Mouse (Mus musculus): ENCODE data around the gene Tjp1. TPM values are rescaled to one million over a fixed set of nuclear protein-coding genes. Genes with fewer than 3 reads are reported as not detected.

The Tjp1 gene
- total RNA-seq, 2 experiments from 2014 or later = 147 to 148 TPM

GRCm38 (mm10) chr7:65401622-65402021 lies 126.0 kb downstream of the Tjp1 start:
- intact Hi-C loops (cut with DNase I) = no loop called here
- no peak for DNase-seq (ENCODE audit: low spot score in 2 of 2)

- intact Hi-C loops (cut with DNase I) = no loop called here
- DNase-seq (ENCODE audit: low spot score in 2 of 2) = no peak
These were observed 131.7 kb downstream of the Tjp1 start for GRCm38 (mm10) chr7:65395891-65396290.

GRCm38 (mm10) chr7:65395166-65395565 lies 132.4 kb downstream of the Tjp1 start:
- no peak for DNase-seq (ENCODE audit: low spot score in 2 of 2)
- intact Hi-C loops (cut with DNase I) = no loop called here

DNA sequence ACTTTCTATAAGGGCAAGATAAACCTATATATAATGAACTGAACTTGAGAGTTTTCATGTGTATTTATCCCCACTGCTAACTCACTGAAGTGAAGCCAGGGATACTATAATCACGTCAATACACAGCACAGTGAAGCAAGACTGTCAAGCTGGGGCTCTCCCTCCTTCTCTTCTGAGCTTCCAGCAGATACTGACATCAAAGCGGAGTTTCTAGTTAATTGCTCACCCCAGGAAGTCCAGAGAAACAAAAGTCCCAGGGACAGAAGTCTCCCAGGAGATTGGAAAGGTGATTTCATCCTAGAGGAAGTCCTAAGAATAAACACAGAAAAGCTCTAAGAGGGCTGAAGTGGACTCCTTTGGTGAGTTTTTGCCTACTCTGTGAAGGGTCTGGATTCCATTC lies 132.9 kb downstream of the Tjp1 start:
- no peak for DNase-seq (ENCODE audit: low spot score in 2 of 2)
- intact Hi-C loops (cut with DNase I) = no loop called here

- DNase-seq (ENCODE audit: low spot score in 2 of 2) = no peak
- intact Hi-C loops (cut with DNase I) = no loop called here
These were observed 133.7 kb downstream of the Tjp1 start for GRCm38 (mm10) chr7:65393704-65394452.

DNA sequence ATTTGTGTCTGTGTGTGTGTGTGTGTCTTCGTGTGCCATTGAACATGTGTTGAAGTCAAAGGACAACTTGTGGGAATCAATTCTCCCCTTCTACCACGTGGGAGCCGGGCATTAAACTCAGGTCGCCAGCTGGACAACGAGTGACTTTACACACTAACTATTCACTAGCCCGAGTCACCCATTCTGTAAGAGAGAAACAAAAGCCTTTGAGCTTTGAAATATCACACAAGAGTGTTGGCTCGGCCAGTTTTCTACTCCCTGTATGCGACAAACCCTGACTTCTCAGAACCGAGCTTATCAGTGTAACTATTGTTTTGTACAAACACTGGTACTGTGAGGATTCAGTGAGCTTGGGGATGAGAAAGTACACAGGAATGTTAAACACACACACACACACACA lies 134.6 kb downstream of the Tjp1 start:
- DNase-seq (ENCODE audit: low spot score in 2 of 2) = no peak
- intact Hi-C loops (cut with DNase I) = no loop called here

GRCm38 (mm10) chr7:65389539-65389938 lies 138.0 kb downstream of the Tjp1 start:
- intact Hi-C loops (cut with DNase I) = no loop called here
- peak in 1 of 2 experiments; percentile 60 for DNase-seq (ENCODE audit: low spot score in 2 of 2)

DNA sequence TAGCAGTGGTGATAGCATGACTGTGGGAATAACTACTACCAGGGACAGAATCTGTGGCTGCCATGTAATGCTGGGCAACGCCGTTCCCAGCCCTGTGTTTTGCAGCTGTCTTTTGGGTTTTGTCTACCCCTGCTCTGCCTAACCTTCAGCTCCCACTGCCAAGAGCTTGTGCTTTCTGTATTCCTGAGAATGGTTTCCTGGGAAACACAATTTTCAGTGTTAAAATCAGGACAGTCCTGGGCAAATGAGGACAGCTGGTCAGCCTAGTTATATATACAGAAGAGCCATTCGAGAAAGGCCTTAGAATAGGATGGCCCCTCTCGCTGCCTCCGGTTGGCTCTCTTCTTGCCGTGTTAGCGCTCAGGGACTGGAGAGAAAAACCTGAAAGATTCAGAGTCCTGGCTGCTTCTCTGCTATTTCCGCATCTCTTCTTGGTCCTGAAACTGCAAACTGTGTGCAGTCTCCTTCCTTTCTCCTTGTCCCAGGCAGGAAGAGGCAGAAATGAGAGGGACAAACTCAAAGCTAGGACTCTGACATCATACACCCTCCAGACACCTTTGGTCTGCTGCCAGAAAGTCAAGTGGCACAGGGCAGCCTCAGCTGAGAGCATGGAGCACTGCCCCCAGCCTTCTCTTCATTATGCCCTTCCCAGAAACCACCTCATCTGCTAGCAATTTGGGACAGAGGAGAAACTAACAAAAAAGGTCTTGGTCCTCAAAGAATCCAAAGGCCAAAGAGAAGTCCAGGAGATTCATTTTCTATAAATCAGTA lies 139.2 kb downstream of the Tjp1 start:
- intact Hi-C loops (cut with DNase I) = no loop called here
- peak; percentile 32 to 78 for DNase-seq (ENCODE audit: low spot score in 2 of 2)

DNA sequence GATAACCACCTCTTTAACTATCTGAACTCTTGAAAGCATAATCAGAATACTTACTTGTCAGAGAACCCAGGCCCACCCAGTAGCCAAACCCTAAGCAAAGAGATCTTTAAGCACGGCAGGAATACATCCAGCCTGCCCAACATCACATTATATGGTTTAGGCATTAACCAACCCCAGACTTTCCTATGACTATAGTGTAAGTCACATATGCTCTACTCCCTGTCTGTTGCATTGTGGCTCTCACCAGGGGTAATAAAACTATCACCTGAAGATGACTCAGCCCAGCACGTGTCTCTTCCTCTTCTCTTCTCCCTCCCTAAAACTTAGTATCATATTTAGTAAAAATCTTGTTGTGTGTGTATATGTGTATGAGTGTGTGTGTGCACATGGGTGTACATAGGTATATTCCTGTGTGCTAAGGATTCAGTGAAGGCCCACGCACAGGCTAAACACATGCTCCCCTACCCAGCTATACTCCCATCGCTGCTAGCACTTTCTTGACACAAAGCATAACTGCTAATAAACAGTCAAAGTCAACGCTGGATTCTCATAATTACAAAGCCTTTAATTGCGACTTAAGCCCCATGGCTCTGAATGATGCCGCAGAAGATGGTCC lies 139.9 kb downstream of the Tjp1 start:
- intact Hi-C loops (cut with DNase I) = no loop called here
- no peak for DNase-seq (ENCODE audit: low spot score in 2 of 2)

DNA sequence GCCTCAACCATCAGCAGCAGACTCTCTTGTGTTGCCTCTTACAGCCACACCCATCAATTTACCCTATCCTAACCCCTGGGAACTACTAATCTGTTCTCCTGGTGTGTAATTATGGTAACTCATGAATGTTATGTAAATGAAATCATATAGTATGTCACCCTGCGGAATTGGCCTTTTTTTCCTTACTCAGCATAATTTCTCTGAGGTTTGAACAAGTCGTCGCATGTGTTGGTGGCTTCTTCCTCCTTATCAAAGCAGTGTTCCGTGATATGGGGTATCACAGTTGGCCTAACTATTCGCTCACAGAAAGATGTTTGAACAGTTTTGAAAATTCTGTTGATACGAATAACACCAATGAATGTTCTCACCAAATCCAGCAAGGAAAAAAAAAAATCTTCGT lies 142.8 kb downstream of the Tjp1 start:
- intact Hi-C loops (cut with DNase I) = no loop called here
- DNase-seq (ENCODE audit: low spot score in 2 of 2) = no peak

GRCm38 (mm10) chr7:65382515-65383283 lies 144.9 kb downstream of the Tjp1 start:
- peak in 1 of 2 experiments; percentile 56 for DNase-seq (ENCODE audit: low spot score in 2 of 2)
- intact Hi-C loops (cut with DNase I) = no loop called here

DNA sequence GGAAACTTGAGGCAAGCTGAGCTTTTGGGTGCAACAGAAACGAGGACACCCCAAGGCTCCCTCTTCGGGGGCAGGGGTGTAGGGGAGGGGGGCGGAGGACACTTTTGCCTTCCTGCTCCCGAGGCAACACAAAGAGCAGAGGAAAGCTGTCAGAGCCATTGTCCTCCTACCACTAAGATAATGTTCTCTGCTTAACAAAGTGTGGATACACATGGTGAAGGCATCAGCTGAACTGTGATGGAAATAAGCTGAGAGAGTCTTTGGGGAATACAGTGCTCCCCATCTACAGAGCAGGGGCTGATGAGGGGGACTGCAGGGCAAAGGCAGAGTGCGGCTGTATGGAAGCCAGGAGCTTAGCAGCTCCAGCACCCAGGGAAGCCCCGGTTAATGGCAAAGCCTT lies 145.7 kb downstream of the Tjp1 start:
- intact Hi-C loops (cut with DNase I) = no loop called here
- peak in 1 of 2 experiments; percentile 37 for DNase-seq (ENCODE audit: low spot score in 2 of 2)

DNA sequence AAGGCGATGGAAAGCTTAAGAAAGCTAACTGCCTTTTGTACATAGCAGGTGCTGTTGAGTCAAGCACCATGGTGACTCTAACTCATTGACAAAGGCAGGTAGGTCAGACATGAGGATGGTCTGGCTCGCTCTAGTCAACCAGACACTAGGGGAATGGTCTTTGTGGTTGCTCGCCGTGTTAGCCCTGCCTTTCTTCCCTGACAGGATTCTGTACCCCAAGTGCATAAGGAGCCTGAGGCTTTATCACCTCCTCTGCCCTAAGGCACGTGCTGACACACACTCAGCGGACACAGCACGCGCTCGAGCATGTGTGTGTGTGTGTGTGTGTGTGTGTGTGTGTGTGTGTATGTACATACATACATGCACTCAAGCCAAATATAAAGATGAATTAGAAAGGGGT lies 146.9 kb downstream of the Tjp1 start:
- intact Hi-C loops (cut with DNase I) = no loop called here
- DNase-seq (ENCODE audit: low spot score in 2 of 2) = no peak

DNA sequence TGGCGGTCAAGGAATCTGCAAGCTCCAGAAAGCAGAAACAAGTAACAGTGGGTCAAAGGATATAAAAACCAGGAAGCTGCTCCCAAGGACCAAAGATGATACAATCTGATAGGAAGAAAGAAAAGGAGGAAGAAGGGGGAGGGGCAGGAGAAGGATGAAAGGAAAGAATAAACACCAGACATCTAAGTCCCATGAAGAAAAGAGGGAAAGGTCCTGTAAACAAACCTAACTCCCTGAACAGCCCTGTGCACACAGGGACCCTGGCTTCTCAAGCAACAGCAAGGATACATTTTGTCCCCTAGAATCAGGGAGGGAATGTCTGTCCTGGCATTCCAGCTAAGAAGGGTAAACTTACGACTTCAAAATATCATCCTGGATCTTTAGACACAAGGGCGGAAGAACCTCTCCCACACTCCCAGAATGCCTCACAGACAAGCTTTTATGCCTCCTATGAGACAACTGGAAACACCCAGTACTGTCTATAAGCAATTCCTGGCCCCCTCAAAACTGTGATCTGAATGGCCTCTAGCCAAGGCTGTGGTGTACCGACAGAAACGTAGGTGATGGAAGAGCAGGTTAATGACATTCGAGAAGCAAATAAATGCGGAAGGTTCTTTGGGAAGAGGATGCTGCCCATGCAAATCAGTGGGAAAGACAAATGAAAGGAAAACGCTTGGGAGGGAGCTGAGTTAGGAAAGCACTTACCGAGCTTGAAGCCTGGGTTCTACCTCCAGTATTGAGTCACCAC lies 148.6 kb downstream of the Tjp1 start:
- no peak for DNase-seq (ENCODE audit: low spot score in 2 of 2)
- intact Hi-C loops (cut with DNase I) = no loop called here

DNA sequence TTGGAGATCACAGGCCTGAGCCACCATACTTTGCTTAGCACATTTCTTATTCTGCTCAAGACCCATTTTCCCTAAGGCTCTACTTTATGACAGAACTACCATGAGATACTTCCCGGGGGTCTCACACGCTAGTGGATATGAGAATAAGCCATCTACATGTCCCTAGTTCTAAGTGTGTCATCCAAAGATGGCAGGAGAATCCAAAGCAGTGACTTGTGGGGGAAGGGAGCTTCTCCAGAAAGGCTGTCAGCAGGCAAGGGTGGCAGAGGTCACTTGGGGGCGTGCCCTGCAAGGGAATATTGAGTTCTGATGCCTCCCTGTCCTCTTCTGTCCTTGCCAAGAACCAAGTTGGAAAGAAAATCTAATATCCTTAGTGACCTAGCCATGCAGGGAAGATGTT lies 150.1 kb downstream of the Tjp1 start:
- no peak for DNase-seq (ENCODE audit: low spot score in 2 of 2)
- intact Hi-C loops (cut with DNase I) = no loop called here

- no peak for DNase-seq (ENCODE audit: low spot score in 2 of 2)
- intact Hi-C loops (cut with DNase I) = no loop called here
These were observed 152.0 kb downstream of the Tjp1 start for GRCm38 (mm10) chr7:65375621-65376020.

GRCm38 (mm10) chr7:65375176-65375575 lies 152.4 kb downstream of the Tjp1 start:
- no peak for DNase-seq (ENCODE audit: low spot score in 2 of 2)
- intact Hi-C loops (cut with DNase I) = no loop called here

- intact Hi-C loops (cut with DNase I) = loop anchor here (5.0 kb wide), 2 partner anchors 44 to 99 kb away; no protein-coding TSS in a partner anchor
- DNase-seq (ENCODE audit: low spot score in 2 of 2) = peak in 1 of 2 experiments; percentile 38
These were observed 154.2 kb downstream of the Tjp1 start for GRCm38 (mm10) chr7:65373336-65373735.

DNA sequence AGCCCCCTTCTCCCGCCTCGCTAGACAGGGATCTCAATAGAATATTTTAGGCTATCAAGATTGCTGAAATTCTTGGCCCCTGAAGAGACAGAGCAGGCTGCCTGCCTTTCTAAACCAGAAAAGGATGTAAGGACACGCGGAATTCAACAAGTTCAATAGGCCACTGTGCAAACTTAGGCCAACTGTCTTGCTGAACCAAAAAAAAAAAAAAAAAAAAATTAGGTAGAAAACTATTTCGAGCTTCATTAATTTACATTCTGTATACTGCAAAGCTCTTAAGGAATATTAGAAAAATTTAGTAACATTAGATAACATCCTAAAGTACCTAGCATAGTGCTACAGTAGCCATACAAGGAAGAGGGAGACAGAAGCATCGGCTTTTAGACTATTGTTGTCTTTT lies 155.8 kb downstream of the Tjp1 start:
- no peak for DNase-seq (ENCODE audit: low spot score in 2 of 2)
- intact Hi-C loops (cut with DNase I) = loop anchor here (5.0 kb wide), 2 partner anchors 46 to 101 kb away; no protein-coding TSS in a partner anchor
